Mouse (Mus musculus) spleen, postnatal 36 days (tissue): Measurements from ENCODE around the gene 1700034J05Rik.

ENCODE experiments used
- DNase-seq, 2 experiments: peaks; one replicate each; pipeline ENCODE4 v3.0.0; 2022; ENCODE audit warnings: low spot score in 2 of 2, mixed read lengths in 1 of 2

Gene 1700034J05Rik

DNA sequence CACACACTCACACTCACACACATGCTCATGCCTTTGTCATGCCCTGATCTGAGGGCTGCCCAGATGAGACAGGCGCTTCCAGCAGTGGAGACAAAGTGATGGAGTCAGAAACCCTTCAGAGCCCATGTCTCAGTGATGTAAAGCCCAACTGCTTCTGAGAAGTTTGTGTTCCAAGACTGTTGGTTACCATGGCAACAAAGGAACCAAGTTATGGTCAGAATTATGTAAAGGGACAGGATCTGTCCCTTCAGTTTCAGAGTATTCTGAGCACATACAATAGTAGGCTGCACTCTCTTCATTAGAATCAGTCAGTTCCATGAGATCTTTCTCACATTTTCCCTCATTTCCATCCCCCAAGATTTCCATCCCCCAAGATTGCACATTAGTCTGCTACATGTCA, at the start of gene 1700034J05Rik:
TSS of gene 1700034J05Rik (minus strand) at position 165 of the 400 bp plus-strand sequence.
- DNase-seq = no peak

DNA sequence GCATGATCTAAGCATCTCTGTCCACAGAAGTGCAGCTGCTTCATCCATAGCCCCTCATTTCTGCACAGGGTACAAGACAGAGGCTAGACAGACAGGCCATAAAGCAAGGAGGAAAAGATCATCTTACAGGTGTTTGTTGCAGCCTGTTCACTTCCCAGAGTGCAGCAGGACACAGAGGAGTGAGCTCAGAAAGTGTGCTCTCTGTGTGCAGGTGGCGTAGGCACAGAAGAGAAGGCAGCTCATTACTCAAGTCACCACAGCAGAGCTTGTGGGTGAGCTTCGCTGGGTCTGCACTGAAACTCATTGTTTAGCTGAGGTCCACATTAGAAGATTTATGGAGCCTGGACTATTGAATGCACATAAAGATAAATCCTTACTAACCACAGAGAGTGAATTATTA, 45.5 kb upstream of the 1700034J05Rik start:
- no peak for DNase-seq

DNA sequence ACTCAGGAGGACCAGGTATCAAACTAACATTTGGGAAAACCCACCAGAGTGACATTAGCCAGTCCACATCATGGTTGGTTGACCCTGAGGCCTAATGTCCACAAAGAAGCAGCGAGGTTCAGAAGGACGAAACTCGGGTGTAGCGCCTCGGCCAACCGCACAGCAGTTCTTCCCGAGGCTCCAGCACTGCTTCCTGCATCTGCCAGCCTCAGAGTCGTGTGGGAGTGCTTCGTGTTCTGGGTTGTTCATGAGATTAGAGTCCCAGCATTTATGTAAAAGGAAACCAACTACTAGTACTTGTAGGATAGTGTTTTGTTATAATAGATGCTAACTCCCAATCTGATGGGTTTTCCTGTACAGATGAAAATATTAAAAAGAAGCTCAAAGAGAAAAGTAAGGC, 45.1 kb upstream of the 1700034J05Rik start:
- DNase-seq = no peak

DNA sequence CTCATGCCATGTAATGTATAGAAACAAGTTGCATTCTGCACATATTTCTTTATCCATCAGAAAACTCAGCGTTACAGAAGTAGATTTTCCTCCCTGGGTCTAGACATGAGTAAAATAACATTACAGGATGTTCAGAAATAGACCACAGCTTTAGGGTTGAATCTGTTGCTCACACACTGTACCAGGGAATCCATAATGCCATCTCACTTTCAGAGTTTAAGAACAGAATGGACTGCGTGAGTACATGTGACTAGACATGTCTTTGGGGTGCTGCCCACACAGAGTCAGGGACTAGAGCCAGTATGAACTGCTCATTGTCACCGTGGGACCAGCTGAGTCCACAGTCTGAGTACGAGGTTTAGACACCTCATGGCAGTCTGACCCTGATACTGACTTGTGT, 44.5 kb upstream of the 1700034J05Rik start:
- DNase-seq = no peak

DNA sequence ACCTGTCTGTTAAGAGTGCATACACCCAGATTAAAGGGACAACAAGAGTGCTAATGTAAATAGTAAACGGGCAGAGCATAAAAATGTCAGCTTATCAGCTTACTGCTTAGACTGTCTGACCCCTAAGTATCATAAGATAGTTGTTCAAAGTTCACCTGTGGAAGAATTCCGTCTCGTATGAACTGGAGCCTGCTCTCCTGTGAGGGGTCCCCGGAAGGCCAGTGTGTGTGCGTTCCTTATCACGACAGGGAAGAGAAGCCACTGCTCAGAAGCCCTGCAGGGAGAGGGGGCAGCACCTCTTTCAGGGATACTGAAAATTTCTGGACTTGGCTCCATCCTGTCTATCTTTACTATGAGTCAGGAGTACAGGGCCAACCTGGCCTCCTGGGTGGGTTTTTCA, 42.8 kb upstream of the 1700034J05Rik start:
- no peak for DNase-seq

DNA sequence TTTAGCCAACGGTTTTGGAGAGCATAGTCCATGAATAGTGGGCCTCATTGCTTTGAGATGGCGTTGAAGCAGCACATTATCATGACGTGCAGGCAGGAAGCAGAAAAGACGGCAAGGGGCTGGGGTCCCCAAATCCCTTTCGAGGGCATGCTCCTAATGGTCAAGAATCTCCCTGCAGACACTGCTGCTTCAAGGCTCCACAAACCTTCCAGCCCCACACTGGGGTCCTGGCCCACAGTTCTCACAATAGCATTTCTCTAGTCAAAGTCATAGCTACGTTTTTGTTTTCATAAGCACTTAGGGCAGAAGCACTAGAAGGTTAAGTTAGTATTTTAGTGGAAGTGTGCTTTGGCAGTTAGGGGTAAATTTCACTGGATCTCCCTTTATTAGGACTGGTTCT, 41.7 kb upstream of the 1700034J05Rik start:
- no peak for DNase-seq

DNA sequence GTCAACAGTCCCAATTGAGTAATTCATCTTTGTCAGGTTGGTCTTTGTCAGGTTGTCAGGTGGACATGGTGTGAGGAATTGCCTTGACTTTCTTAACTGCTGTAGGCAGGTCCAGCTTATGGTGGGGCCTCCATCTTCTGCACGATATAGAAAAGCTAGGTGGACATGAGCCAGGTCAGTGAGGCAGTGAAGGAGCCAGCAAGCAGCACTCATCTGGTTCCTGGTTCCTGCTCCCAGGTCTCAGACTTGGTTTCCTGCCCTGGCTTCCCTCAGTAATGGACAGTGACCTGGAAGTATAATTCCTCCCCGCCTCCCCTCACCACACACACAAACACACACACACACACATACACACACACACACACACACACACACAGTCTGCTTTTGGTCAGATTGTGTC, 41.2 kb upstream of the 1700034J05Rik start:
- no peak for DNase-seq

DNA sequence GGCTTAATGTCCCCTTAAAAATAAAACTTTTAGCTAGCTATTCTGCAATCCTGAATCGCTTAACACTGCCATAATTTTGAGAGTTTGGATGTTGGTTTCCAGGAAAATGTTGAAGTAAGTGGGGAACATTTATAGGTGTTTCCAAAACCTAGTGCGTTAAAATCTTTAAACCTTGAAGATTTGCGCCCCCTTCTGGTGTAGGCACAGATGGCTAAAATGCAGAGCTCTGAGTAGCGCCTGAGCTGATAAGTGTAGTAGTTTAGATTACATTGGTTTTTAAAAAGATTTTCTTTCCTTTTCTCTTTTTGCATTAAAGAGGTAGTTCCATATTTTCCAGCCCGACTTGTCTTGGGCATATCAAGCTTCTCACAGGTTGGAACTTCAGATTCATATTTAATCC, 40.0 kb upstream of the 1700034J05Rik start:
- DNase-seq = peak; percentile 5 to 8

DNA sequence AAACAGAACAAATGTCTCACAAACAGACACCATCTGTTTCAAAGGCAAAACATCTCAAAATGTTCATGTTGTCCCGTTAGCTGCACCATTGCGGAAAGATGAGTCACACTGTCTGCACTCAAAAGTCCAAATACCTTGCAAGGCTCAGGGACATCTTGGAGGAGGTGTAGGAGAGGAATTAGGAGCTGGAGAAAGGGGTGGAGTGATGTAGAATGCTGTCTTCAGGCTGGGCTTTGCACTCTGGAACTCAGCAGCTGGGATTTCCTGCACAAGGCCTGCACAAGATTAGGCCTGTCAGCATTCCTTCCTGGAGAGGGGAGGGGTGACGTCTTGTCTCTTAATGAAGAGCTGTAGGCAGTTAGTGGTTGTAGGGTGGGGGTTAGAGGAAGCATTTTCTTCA, 30.3 kb upstream of the 1700034J05Rik start:
- DNase-seq = no peak

DNA sequence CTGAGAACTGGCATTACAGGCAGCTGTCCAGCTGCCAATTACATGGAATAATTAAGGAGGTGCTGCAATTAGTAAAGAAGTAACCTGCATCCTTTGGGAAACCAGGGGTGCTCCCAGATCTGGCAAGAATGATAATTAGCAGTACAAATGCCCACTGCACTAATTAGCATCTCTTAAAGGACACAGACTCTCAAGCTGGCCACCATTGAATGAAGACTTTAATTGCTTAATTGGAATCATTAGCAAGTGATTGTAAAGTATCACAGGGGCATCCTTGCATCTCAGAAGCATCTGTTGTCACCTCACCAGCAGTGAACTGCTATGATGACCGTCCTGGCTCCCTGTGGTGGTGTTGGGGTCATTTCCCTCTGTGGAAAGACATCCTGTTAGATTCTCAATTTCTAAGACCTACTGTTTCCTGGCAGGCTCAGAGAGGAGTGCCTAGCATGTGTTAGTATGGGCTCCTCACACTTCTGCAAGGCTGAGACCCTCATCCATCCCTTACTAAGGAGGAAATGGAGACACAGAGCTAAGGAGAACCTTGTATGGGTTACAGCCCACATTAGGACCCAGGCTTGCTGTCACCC, 27.1 kb upstream of the 1700034J05Rik start:
- DNase-seq = no peak

DNA sequence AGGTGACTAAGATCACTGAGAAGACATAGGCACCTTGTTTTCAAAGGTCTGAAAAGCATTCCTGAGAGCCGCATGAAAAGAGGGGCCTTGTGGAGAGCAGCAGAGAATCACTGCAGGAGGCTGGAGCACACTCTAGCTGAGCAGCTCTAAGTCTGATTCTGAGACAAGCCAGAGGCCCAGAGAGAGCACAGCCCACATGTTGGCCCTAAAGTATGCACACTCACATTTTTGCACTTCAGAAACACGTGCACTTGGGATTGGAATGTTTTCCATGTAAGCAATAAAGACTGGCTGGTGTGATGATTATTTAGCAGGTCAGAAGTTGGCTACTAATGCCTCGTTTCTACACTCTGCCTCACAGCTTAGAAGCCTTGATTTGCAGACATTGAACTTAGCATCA, 25.7 kb upstream of the 1700034J05Rik start:
- DNase-seq = no peak

DNA sequence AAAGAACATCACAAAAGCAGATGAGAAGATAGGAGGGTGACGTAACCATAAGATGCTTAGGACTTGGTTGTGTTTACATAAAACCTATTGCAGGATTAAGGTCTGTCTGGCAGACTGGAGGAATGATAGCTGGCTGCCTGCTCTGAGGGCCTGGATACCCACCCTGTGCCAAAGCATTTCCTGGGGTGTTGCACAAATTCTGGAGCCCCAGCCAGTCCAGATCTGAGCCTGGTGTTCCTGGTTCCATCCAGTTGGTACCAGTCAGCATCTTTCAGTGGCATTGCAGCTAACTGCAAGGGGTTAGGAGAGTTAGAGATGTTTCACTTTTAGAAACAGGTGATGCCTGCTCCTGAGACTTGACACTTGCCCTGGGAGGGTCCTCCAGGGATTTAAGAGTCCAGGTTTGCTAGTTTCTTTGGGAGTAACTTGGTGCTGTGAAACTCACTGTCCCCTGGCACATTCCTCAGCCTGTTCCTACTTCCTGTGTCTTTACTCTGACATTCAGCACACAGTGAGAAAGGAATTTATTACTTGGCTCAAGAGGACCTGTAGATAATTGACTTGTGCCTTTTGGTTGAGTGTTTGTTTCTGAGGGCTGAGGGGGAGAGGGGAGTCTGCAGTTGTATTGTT, 25.0 kb upstream of the 1700034J05Rik start:
- no peak for DNase-seq

DNA sequence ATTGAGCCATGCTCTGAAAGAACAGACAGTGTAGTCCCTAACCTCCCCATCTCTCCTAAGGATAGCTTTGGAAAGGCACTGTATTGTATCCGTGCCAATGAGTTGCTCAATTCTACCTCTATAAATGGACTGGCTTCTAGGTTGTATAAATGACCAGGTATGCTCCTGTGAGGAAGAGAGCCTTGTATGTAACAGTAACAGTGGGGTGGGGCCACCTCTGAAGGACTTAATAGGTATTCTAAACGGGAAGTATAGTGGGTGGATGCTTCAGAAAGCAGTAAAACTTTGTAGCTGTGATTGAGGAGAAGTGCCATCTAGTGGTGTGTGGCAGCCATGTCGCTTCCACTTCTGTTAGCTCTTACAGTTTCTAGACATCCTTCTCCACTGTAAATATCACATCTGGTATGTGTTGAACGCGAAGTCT, 24.5 kb upstream of the 1700034J05Rik start:
- no peak for DNase-seq

DNA sequence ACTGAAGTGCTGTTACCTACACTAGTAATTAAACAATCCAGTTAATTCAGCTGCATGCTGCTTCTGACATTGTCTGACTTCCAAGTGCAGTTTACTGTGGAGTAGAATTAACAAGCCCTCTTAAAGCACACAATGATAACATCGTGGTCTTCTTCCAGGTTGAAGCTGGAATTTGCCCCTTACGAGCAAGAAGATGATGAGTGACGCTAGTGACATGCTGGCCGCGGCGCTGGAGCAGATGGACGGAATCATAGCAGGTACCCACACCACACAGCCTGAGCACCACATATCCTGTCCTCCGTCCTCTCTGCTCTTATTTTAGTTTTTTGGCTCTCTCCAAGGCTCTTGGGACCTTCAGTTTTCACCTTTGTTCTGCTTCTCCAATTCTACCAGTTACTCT, 22.2 kb upstream of the 1700034J05Rik start:
- DNase-seq = no peak

DNA sequence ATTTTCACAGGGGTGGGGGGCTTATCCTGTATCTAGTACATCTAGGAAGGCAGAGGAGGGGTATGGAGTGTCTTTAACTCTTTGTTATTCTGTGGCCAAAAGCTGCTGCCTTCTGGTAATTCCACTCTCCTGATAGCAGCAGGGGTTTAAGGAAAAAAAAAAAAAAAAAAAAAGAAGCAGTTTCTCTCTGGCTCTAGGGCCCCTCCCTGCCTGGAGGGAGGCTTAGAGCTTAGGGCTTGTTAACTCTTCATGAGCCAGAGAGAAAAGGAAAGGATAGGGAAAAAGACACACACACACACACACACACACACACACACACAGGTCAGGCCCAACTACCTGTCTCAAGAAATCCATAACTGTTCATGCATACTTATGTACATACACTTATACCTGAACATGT, 19.6 kb upstream of the 1700034J05Rik start:
- no peak for DNase-seq

DNA sequence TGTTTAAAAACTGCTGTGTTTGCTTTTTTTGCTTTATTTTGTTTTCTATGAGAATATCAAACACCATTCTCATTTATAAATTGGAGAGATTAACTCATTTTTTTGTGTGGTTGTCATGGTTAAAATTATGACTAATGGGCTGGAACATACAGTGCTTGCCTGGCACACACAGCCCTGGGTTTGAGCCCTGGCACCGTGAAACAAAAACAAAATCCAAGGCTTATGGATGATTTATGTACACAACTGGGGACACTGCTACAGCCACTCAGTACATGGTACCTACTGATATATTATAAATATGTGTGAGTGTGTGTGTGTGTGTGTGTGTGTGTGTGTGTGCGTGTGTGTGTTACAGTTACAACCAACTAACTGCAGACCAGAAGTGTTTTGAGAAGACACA, 19.2 kb upstream of the 1700034J05Rik start:
- no peak for DNase-seq

DNA sequence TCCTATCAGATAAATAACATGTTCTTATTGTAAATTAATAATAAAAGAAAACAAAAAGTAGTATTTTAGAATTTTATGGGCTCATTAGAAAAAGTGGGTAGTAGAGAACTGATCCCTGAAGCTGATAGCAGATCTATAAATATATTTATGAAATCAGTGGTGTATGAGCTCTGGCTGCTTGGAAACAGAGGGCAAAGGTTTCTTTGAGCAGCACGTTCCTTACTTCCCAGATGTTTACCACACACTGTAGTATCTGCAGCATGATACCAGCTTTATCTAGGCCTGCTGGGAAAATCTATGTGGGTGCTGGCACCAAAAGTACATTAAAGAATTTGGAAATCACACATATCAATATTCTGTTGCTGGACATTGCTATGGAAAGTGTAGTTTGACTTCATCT, 18.5 kb upstream of the 1700034J05Rik start:
- DNase-seq = no peak

DNA sequence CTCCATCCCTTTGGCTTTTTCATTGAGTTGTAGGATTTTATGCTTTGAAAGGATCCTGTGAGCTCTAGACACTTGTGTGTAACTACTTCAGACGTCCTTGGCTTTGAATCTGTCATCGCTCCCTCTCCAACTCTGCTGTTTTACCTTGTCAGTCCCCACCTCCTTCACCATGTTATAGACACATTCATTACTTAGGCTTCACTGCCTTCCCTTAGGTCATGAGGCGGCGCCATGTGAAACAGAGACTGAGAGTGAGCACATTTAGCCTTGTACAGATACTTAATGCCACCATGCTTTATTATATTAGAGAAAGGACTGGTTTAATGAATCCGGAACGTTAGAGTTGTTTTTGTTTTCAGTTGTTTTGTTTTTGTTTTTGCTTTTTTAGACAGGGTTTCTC, 17.8 kb upstream of the 1700034J05Rik start:
- no peak for DNase-seq

DNA sequence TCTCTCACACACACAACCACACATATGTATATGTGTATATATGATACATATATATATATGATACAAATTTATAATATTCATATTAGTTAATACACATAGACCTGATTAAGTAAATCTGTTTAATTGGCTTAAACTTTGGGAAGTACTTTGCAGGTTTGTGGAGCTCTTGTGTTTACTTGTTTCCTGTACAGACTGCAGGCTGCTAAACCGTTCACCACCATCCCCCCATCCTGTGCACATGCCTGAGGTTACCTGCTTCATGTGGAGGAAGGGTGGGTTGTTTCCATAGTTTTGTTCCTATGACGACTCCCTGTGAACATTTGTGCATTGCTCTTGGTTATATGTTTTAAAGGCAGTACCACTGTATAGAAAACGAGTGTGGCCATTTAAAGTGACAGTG, 17.1 kb upstream of the 1700034J05Rik start:
- DNase-seq = no peak

DNA sequence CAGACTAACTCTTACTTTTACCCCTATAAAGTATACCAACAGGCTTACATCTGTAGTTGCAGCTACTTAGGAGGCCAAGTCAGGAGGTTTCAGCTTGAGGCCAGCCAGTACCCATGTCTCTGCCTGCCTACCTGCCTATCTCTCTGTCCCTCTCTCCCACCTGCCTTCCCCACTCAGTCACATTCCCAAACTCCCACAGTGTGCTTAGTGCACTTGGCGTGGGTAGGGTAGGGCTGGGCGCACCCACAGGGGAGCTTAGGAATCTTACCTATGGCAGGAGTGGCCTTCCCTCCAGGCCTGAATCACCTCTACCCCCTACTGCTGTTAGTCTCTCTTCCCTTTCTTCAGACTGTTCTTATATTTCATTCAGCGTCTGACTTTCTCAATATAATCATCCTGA, 16.6 kb upstream of the 1700034J05Rik start:
- DNase-seq = no peak

DNA sequence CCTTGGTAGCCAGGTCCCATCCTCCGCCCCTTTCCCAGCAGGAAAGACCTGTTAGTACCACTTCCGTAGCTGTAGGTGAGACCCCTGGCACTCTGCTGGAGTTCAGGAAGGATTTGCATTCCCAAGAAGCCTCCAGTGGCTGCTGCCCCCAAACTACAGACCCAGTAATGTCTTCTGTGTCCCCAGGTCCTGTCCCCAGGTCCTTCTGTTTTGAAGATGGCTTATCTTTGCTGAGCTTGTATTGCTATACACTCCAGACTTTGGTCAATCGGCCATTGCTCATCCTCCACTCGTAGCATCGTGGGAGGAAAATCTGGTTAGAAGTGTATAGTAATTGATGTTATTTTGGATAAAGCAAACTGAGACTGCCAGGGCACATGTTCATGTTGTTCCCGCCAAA, 13.6 kb upstream of the 1700034J05Rik start:
- DNase-seq = no peak

DNA sequence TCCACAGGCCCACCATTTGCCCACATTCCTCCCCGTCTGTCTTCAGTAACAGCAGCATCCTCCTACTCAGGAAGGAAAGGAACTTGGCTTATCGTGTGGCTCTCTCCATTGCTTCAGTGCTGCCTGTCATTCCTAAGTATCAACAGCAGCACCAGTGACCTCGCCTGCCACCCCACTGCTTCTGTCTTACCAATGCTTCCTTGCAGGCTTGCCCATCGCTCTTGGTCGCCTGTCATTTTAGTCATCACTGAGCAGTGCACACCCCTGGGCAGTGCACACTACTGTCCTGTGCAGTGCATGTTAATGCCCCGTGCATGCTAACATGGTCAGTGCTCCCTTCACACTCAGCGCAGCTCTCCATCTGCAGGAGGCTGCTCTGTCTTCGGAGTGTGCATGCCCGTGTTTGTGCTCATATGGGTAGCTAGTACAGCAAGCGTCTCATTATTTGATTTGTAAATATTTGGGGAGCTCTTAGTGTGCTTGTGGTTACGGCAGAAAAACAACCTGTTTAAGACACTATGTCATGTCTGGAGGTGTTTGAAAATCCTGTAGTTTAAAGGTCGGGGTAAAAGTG, 12.3 kb upstream of the 1700034J05Rik start:
- DNase-seq = no peak

DNA sequence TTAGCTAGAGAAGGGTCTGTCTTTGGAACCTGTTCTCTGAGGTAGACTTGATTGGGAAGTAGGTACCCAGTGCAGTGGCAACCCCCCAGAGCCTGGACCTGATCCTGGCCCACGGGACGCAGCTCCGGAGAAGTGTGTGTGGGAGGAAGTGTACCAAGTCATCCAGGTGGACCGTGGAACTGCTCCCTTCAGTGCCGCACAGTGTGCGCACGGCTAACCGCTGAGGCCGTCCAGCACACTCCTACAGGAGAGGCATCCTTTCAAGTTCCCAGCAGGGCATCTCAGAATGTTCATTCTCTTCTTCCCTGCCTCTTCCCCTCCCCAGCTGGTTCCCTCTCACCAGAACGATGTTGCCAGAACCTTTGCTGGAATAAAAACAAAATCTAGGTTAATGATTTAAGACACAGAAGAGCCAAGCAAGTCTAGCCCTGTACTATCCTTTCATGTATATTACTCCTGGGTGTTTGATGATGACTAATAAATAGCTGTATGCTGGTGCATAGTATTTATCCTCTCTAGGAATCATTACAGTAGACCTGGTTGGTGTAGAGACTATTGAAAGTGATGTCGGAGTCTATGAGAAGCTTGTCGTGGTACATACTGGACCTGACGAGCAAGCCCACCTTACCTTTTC, 11.0 kb upstream of the 1700034J05Rik start:
- no peak for DNase-seq
